Mouse (Mus musculus): Measurements from ENCODE around the gene Eml1. TPM values are rescaled to one million over a fixed set of nuclear protein-coding genes. Genes with fewer than 3 reads are reported as not detected.

The Eml1 gene
- total RNA-seq, 1 experiment: 4.2 TPM

GRCm38 (mm10) chr12:108333481-108333882 is 37.3 kb upstream of the Eml1 start:
- Histone ChIP-seq H3K4me1 (ENCODE audit: control insufficient read depth in 2 of 2, insufficient read depth in 2 of 2, low read length in 2 of 2, poor library complexity in 1 of 2) (peaks cover 0 to 7% of the 10 kb centered on the region in 2 experiments; a peak in 2 of 4 replicates), H3K9me3 (ENCODE audit: control insufficient read depth, insufficient read depth, low read depth, low read length) (no peaks in the 10 kb centered on the region), H3K4me3 (ENCODE audit: insufficient read depth in 1 of 2, low read depth in 1 of 2, low read length in 2 of 2, poor library complexity in 1 of 2, severe bottlenecking in 1 of 2) (peak overlapping the region; percentile 23 to 42; a peak in 3 of 4 replicates), H3K9ac (ENCODE audit: insufficient read depth, low read depth, low read length, poor library complexity, severe bottlenecking) (peak overlapping the region; percentile 2; the same call in 1 of the 2 replicates), H3K36me3 (ENCODE audit: control insufficient read depth, insufficient read depth, low read length, poor library complexity, severe bottlenecking) (no peaks in the 10 kb centered on the region), H3K27ac (ENCODE audit: insufficient read depth, low read depth, low read length, poor library complexity, severe bottlenecking) (no peak overlapping the region)
- no peak for DNase-seq (ENCODE audit: low read depth, low spot score)
- in situ Hi-C loops (cut with MboI; ENCODE audit: low sequenced_read_pairs in 2 of 2, unreplicated experiment in 2 of 2): no loop called here
- TF ChIP-seq MAFK (IDR thresholded peaks at IDR 0.05; ENCODE audit: insufficient read depth, low read depth, low read length) (no peak), CHD2 (IDR thresholded peaks at IDR 0.05; ENCODE audit: low read depth, low read length) (no peak), ZNF384 (IDR thresholded peaks at IDR 0.05; ENCODE audit: low read depth, low read length) (no peak), ZC3H11A (IDR thresholded peaks at IDR 0.05; ENCODE audit: borderline replicate concordance, low read depth, low read length) (no peak), HCFC1 (IDR thresholded peaks at IDR 0.05; ENCODE audit: borderline replicate concordance, insufficient read depth, low read length) (no peak)

DNA sequence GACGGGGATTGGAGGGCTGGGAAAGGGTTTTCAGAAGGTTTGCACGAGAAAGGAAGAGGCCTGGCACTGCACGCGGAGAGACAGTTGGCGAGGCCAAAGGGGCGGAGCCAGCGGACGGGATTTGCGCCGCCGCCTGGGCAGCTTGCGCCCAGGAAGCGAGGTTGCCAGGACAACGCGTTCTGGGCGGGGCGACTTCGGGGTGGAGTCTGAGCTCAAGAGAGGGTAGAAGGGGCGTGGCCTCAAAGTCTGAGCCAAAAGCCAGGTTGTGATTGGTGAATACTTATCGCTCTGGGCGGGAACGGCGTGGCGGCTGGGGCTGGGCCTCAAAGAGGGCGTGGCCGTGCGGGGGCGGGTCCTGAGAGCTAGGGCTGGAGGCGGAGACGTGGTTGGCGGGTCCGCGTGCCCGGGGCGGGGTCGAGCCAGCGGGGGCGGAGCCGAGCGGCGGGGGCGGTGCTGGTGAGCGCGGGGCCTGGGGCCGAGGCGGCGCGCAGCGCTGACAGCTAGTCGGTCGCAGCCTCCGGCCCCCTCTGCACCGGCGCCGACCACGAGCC is 36.8 kb upstream of the Eml1 start, which contains the start of gene Cyp46a1:
Gene Cyp46a1 (plus strand): TSS at position 487 of the 551 bp plus-strand sequence.
- in situ Hi-C loops (cut with MboI; ENCODE audit: low sequenced_read_pairs in 2 of 2, unreplicated experiment in 2 of 2): no loop called here
- Histone ChIP-seq H3K4me3 (ENCODE audit: insufficient read depth in 1 of 2, low read depth in 1 of 2, low read length in 2 of 2, poor library complexity in 1 of 2, severe bottlenecking in 1 of 2) (peak within 1 kb of the TSS; percentile 68 to 82), H3K9me3 (ENCODE audit: control insufficient read depth, insufficient read depth, low read depth, low read length) (no peaks in the 10 kb centered on the region), H3K27ac (ENCODE audit: insufficient read depth, low read depth, low read length, poor library complexity, severe bottlenecking) (no peak within 1 kb of the TSS), H3K36me3 (ENCODE audit: control insufficient read depth, insufficient read depth, low read length, poor library complexity, severe bottlenecking) (no peaks in the 10 kb centered on the region), H3K9ac (ENCODE audit: insufficient read depth, low read depth, low read length, poor library complexity, severe bottlenecking) (peak within 1 kb of the TSS; percentile 38; the same call in 1 of the 2 replicates), H3K4me1 (ENCODE audit: control insufficient read depth in 2 of 2, insufficient read depth in 2 of 2, low read length in 2 of 2, poor library complexity in 1 of 2) (peaks cover 0 to 11% of the 10 kb centered on the region in 2 experiments; a peak in 2 of 4 replicates)
- DNase-seq (ENCODE audit: low read depth, low spot score): peak; percentile 99
- TF ChIP-seq MAFK (IDR thresholded peaks at IDR 0.05; ENCODE audit: insufficient read depth, low read depth, low read length) (no peak), CHD2 (IDR thresholded peaks at IDR 0.05; ENCODE audit: low read depth, low read length) (no peak), ZNF384 (IDR thresholded peaks at IDR 0.05; ENCODE audit: low read depth, low read length) (no peak), ZC3H11A (IDR thresholded peaks at IDR 0.05; ENCODE audit: borderline replicate concordance, low read depth, low read length) (no peak), HCFC1 (IDR thresholded peaks at IDR 0.05; ENCODE audit: borderline replicate concordance, insufficient read depth, low read length) (no peak)

DNA sequence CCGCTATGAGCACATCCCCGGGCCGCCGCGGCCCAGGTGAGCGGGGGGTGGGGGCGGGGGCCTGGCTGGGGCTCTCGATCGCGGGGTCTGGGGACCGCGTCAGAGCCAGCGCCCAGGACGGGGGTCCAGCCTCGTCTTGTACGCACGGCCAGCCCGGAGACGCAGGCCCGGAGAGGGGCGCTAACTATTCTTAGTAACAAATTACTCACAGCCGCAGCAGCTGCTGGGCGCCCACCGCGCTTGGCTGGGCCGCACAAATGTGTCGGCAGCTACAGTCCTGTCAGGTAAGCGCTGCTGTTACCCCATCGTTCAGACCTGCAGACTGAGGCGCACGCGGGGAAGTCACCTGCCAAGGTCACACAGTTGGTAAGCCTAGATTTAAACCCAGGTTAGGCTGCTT is 36.2 kb upstream of the Eml1 start:
- Histone ChIP-seq H3K9ac (ENCODE audit: insufficient read depth, low read depth, low read length, poor library complexity, severe bottlenecking) (0 out of 2 replicates have a peak overlapping the region, but pooled peaks have one; percentile 38), H3K27ac (ENCODE audit: insufficient read depth, low read depth, low read length, poor library complexity, severe bottlenecking) (no peak overlapping the region), H3K4me1 (ENCODE audit: control insufficient read depth in 2 of 2, insufficient read depth in 2 of 2, low read length in 2 of 2, poor library complexity in 1 of 2) (peaks cover 0 to 11% of the 10 kb centered on the region in 2 experiments; a peak in 2 of 4 replicates), H3K9me3 (ENCODE audit: control insufficient read depth, insufficient read depth, low read depth, low read length) (no peaks in the 10 kb centered on the region), H3K4me3 (ENCODE audit: insufficient read depth in 1 of 2, low read depth in 1 of 2, low read length in 2 of 2, poor library complexity in 1 of 2, severe bottlenecking in 1 of 2) (peak overlapping the region; percentile 68 to 82), H3K36me3 (ENCODE audit: control insufficient read depth, insufficient read depth, low read length, poor library complexity, severe bottlenecking) (no peaks in the 10 kb centered on the region)
- in situ Hi-C loops (cut with MboI; ENCODE audit: low sequenced_read_pairs in 2 of 2, unreplicated experiment in 2 of 2): no loop called here
- TF ChIP-seq ZC3H11A (IDR thresholded peaks at IDR 0.05; ENCODE audit: borderline replicate concordance, low read depth, low read length): no peak
- no peak for TF ChIP-seq MAFK (IDR thresholded peaks at IDR 0.05; ENCODE audit: insufficient read depth, low read depth, low read length)
- no peak for TF ChIP-seq ZNF384 (IDR thresholded peaks at IDR 0.05; ENCODE audit: low read depth, low read length)
- TF ChIP-seq CHD2 (IDR thresholded peaks at IDR 0.05; ENCODE audit: low read depth, low read length): no peak
- no peak for TF ChIP-seq HCFC1 (IDR thresholded peaks at IDR 0.05; ENCODE audit: borderline replicate concordance, insufficient read depth, low read length)
- DNase-seq (ENCODE audit: low read depth, low spot score): no peak

GRCm38 (mm10) chr12:108338572-108339190 is 32.1 kb upstream of the Eml1 start:
- in situ Hi-C loops (cut with MboI; ENCODE audit: low sequenced_read_pairs in 2 of 2, unreplicated experiment in 2 of 2): no loop called here
- Histone ChIP-seq H3K27ac (ENCODE audit: insufficient read depth, low read depth, low read length, poor library complexity, severe bottlenecking) (no peak overlapping the region), H3K4me1 (ENCODE audit: control insufficient read depth in 2 of 2, insufficient read depth in 2 of 2, low read length in 2 of 2, poor library complexity in 1 of 2) (peaks cover 0 to 6% of the 10 kb centered on the region in 2 experiments; a peak in 1 of 4 replicates), H3K9me3 (ENCODE audit: control insufficient read depth, insufficient read depth, low read depth, low read length) (no peaks in the 10 kb centered on the region), H3K36me3 (ENCODE audit: control insufficient read depth, insufficient read depth, low read length, poor library complexity, severe bottlenecking) (no peaks in the 10 kb centered on the region), H3K9ac (ENCODE audit: insufficient read depth, low read depth, low read length, poor library complexity, severe bottlenecking) (no peak overlapping the region), H3K4me3 (ENCODE audit: insufficient read depth in 1 of 2, low read depth in 1 of 2, low read length in 2 of 2, poor library complexity in 1 of 2, severe bottlenecking in 1 of 2) (peak overlapping the region in 1 of 2 experiments; percentile 46; a peak in 1 of 4 replicates)
- no peak for TF ChIP-seq ZNF384 (IDR thresholded peaks at IDR 0.05; ENCODE audit: low read depth, low read length)
- no peak for TF ChIP-seq MAFK (IDR thresholded peaks at IDR 0.05; ENCODE audit: insufficient read depth, low read depth, low read length)
- no peak for TF ChIP-seq ZC3H11A (IDR thresholded peaks at IDR 0.05; ENCODE audit: borderline replicate concordance, low read depth, low read length)
- no peak for TF ChIP-seq CHD2 (IDR thresholded peaks at IDR 0.05; ENCODE audit: low read depth, low read length)
- DNase-seq (ENCODE audit: low read depth, low spot score): peak; percentile 69
